Mouse (Mus musculus): ENCODE data around the gene Dtd2. TPM values are rescaled to one million over a fixed set of nuclear protein-coding genes. Genes with fewer than 3 reads are reported as not detected.

Gene Dtd2
- polyA plus RNA-seq, 1 experiment from 2014 or later, result 20.8 TPM

GRCm38 (mm10) chr12:51976531-51976930, 29.8 kb downstream of the Dtd2 start:
- Histone ChIP-seq H3K36me3 (no peaks in the 10 kb centered on the region), H3K4me2 (replicated peaks) (no peak overlapping the region), H3K4me1 (0 out of 2 replicates have a peak, but pooled peaks cover 2% of the 10 kb centered on the region), H3K4me3 (no peak overlapping the region), H3K27ac (no peak overlapping the region), H3K9me3 (no peaks in the 10 kb centered on the region), H3K27me3 (no peaks in the 10 kb centered on the region), H3K9ac (no peak overlapping the region)
- WGBS, result 74% methylated on average over 9 of the region's 9 CpGs
- ATAC-seq (ENCODE audit: low FRiP score, low read depth), result no peak

GRCm38 (mm10) chr12:51974381-51974780, 31.9 kb downstream of the Dtd2 start:
- no peaks in the 10 kb centered on the region for H3K36me3 ChIP-seq
- WGBS, result 75% methylated on average over 1 of the region's 1 CpGs
- no peak overlapping the region for H3K9ac ChIP-seq
- no peak overlapping the region for H3K4me2 ChIP-seq (replicated peaks)
- no peak overlapping the region for H3K27ac ChIP-seq
- H3K4me1 ChIP-seq, result peaks cover 10% of the 10 kb centered on the region
- ATAC-seq (ENCODE audit: low FRiP score, low read depth), result no peak
- no peaks in the 10 kb centered on the region for H3K9me3 ChIP-seq
- H3K27me3 ChIP-seq, result no peaks in the 10 kb centered on the region
- H3K4me3 ChIP-seq, result no peak overlapping the region

- Histone ChIP-seq H3K36me3 (no peaks in the 10 kb centered on the region), H3K4me3 (no peak overlapping the region), H3K4me2 (replicated peaks) (no peak overlapping the region), H3K4me1 (peaks cover 10% of the 10 kb centered on the region), H3K27ac (no peak overlapping the region), H3K9ac (no peak overlapping the region), H3K9me3 (no peaks in the 10 kb centered on the region), H3K27me3 (no peaks in the 10 kb centered on the region)
- WGBS, result 93% methylated on average over 5 of the region's 5 CpGs
- ATAC-seq (ENCODE audit: low FRiP score, low read depth), result no peak
These were observed 33.8 kb downstream of the Dtd2 start for GRCm38 (mm10) chr12:51972269-51973065.

GRCm38 (mm10) chr12:51971070-51971664, 35.1 kb downstream of the Dtd2 start, which contains the start of gene Heatr5a:
Gene Heatr5a (minus strand): TSS chr12:51971321.
- Histone ChIP-seq H3K4me2 (replicated peaks) (peak within 1 kb of the TSS; percentile 62), H3K9ac (peak within 1 kb of the TSS; percentile 90), H3K36me3 (no peaks in the 10 kb centered on the region), H3K4me3 (peak within 1 kb of the TSS; percentile 98), H3K27me3 (no peaks in the 10 kb centered on the region), H3K9me3 (no peaks in the 10 kb centered on the region), H3K27ac (peak within 1 kb of the TSS; percentile 88), H3K4me1 (peaks cover 10% of the 10 kb centered on the region)
- peak; percentile 97 for ATAC-seq (ENCODE audit: low FRiP score, low read depth)
- under 1% methylated on average over 51 of the region's 53 CpGs for WGBS

GRCm38 (mm10) chr12:51970352-51971069, 35.8 kb downstream of the Dtd2 start:
- Histone ChIP-seq H3K4me3 (peak overlapping the region; percentile 98), H3K27me3 (no peaks in the 10 kb centered on the region), H3K4me1 (peaks cover 10% of the 10 kb centered on the region), H3K9ac (peak overlapping the region; percentile 90), H3K36me3 (no peaks in the 10 kb centered on the region), H3K4me2 (replicated peaks) (peak overlapping the region; percentile 62), H3K9me3 (no peaks in the 10 kb centered on the region), H3K27ac (peak overlapping the region; percentile 88)
- WGBS, result under 1% methylated on average over 35 of the region's 35 CpGs
- ATAC-seq (ENCODE audit: low FRiP score, low read depth), result peak; percentile 60; the same call in 1 of the 2 replicates

- Histone ChIP-seq H3K4me2 (replicated peaks) (peak overlapping the region; percentile 62), H3K9ac (peak overlapping the region; percentile 90; the same call in 1 of the 2 replicates)
These were observed 36.4 kb downstream of the Dtd2 start for GRCm38 (mm10) chr12:51969876-51970275.

GRCm38 (mm10) chr12:51969092-51969491, 37.2 kb downstream of the Dtd2 start:
- 86% methylated on average over 2 of the region's 2 CpGs for WGBS
- Histone ChIP-seq H3K27ac (no peak overlapping the region), H3K4me2 (replicated peaks) (no peak overlapping the region), H3K9ac (no peak overlapping the region), H3K9me3 (no peaks in the 10 kb centered on the region), H3K36me3 (no peaks in the 10 kb centered on the region), H3K27me3 (no peaks in the 10 kb centered on the region), H3K4me1 (peaks cover 14% of the 10 kb centered on the region), H3K4me3 (no peak overlapping the region)
- ATAC-seq (ENCODE audit: low FRiP score, low read depth), result no peak

More at GRCm38 (mm10) chr12:51969876-51970275, 36.4 kb downstream of the Dtd2 start:
- no peak for ATAC-seq (ENCODE audit: low FRiP score, low read depth)
- no peaks in the 10 kb centered on the region for H3K36me3 ChIP-seq
- H3K27ac ChIP-seq, result no peak overlapping the region
- no peaks in the 10 kb centered on the region for H3K9me3 ChIP-seq
- H3K4me1 ChIP-seq, result peaks cover 10% of the 10 kb centered on the region
- WGBS, result 16% methylated on average over 7 of the region's 7 CpGs
- no peaks in the 10 kb centered on the region for H3K27me3 ChIP-seq
- peak overlapping the region; percentile 98 for H3K4me3 ChIP-seq

GRCm38 (mm10) chr12:51967915-51968595, 38.2 kb downstream of the Dtd2 start:
- Histone ChIP-seq H3K36me3 (no peaks in the 10 kb centered on the region), H3K4me2 (replicated peaks) (no peak overlapping the region), H3K9me3 (no peaks in the 10 kb centered on the region), H3K27me3 (no peaks in the 10 kb centered on the region), H3K27ac (no peak overlapping the region), H3K4me3 (no peak overlapping the region), H3K4me1 (peaks cover 17% of the 10 kb centered on the region), H3K9ac (no peak overlapping the region)
- ATAC-seq (ENCODE audit: low FRiP score, low read depth), result no peak
- 83% methylated on average over 9 of the region's 9 CpGs for whole genome bisulfite sequencing

GRCm38 (mm10) chr12:51957626-51958025, 48.7 kb downstream of the Dtd2 start:
- H3K9ac ChIP-seq, result no peak overlapping the region
- H3K4me1 ChIP-seq, result no peaks in the 10 kb centered on the region
- H3K27ac ChIP-seq, result no peak overlapping the region
- 92% methylated on average over 6 of the region's 6 CpGs for WGBS
- peaks cover 59% of the 10 kb centered on the region for H3K36me3 ChIP-seq
- no peaks in the 10 kb centered on the region for H3K9me3 ChIP-seq
- no peak overlapping the region for H3K4me2 ChIP-seq (replicated peaks)
- no peaks in the 10 kb centered on the region for H3K27me3 ChIP-seq
- ATAC-seq (ENCODE audit: low FRiP score, low read depth), result no peak
- H3K4me3 ChIP-seq, result no peak overlapping the region

GRCm38 (mm10) chr12:51952309-51952708, 54.0 kb downstream of the Dtd2 start:
- no peak overlapping the region for H3K4me2 ChIP-seq (replicated peaks)
- H3K9ac ChIP-seq, result no peak overlapping the region
- H3K4me3 ChIP-seq, result no peak overlapping the region
- peaks cover 84% of the 10 kb centered on the region for H3K36me3 ChIP-seq
- no peaks in the 10 kb centered on the region for H3K27me3 ChIP-seq
- no peak overlapping the region for H3K27ac ChIP-seq
- WGBS, result 88% methylated on average over 10 of the region's 10 CpGs
- H3K4me1 ChIP-seq, result no peaks in the 10 kb centered on the region
- no peaks in the 10 kb centered on the region for H3K9me3 ChIP-seq
- no peak for ATAC-seq (ENCODE audit: low FRiP score, low read depth)

GRCm38 (mm10) chr12:51947498-51947945, 58.8 kb downstream of the Dtd2 start:
- Histone ChIP-seq H3K36me3 (peaks cover 79% of the 10 kb centered on the region), H3K9ac (no peak overlapping the region), H3K27me3 (no peaks in the 10 kb centered on the region), H3K9me3 (no peaks in the 10 kb centered on the region), H3K27ac (no peak overlapping the region), H3K4me3 (no peak overlapping the region), H3K4me2 (replicated peaks) (no peak overlapping the region), H3K4me1 (no peaks in the 10 kb centered on the region)
- 87% methylated on average over 10 of the region's 10 CpGs for WGBS
- ATAC-seq (ENCODE audit: low FRiP score, low read depth), result no peak
